Mouse (Mus musculus) testis, adult 2 months (tissue): Measurements from ENCODE around the gene Ccdc103. TPM values are rescaled to one million over a fixed set of nuclear protein-coding genes. Genes with fewer than 3 reads are reported as not detected.

Source experiments
- H3K27ac ChIP-seq: fragments of 200-500 bp; 2 replicates; pipeline ENCODE4 v1.5.1; 2012; ENCODE audit warnings: low read depth, low read length; ENCODE audit not compliant: control insufficient read depth, insufficient read depth
- H3K27me3 ChIP-seq: fragments of 200-500 bp; 2 replicates; pipeline ENCODE4 v1.6.1; 2012; ENCODE audit warnings: mild to moderate bottlenecking, low read length, moderate library complexity; ENCODE audit not compliant: control insufficient read depth, insufficient read depth
- H3K36me3 ChIP-seq: fragments of 200-500 bp; 2 replicates; pipeline ENCODE4 v1.6.1; 2012; ENCODE audit warnings: mild to moderate bottlenecking, low read length; ENCODE audit not compliant: control insufficient read depth, insufficient read depth
- H3K4me1 ChIP-seq: fragments of 200-500 bp; 2 replicates; pipeline ENCODE4 v1.6.1; 2012; ENCODE audit warnings: low read length; ENCODE audit not compliant: control insufficient read depth, insufficient read depth
- H3K4me3 ChIP-seq: fragments of 200-500 bp; 2 replicates; pipeline ENCODE4 v1.5.1; 2012; ENCODE audit warnings: low read depth, mild to moderate bottlenecking, low read length, moderate library complexity, mixed read lengths; ENCODE audit not compliant: control insufficient read depth
- CTCF ChIP-seq: fragments of 200-500 bp; IDR thresholded peaks from 2 replicates; pipeline ENCODE4 v1.5.1; 2012; ENCODE audit warnings: low read depth, mild to moderate bottlenecking, inconsistent platforms, low read length, moderate library complexity; ENCODE audit not compliant: control insufficient read depth, insufficient read depth, insufficient replicate concordance
- POLR2A ChIP-seq: fragments of 200-500 bp; IDR thresholded peaks from 2 replicates; pipeline ENCODE4 v1.6.1; 2012; ENCODE audit warnings: low read depth, mild to moderate bottlenecking, inconsistent platforms, low read length, moderate library complexity; ENCODE audit not compliant: control insufficient read depth
- polyA plus RNA-seq: library from polyadenylated mRNA; depleted of rRNA; stranded (reverse); fragments of >200 nt; gene quantifications from 2 replicates; pipeline ENCODE4 v1.2.3, GENCODE M21; 2012; rRNA removed

The Ccdc103 gene
- polyA plus RNA-seq = 19.8 and 22.9 TPM in 2 replicates

GRCm38 (mm10) chr11:102880585-102881313, at the start of gene Ccdc103, which contains the start of gene Eftud2:
Gene Ccdc103 (plus strand): TSS chr11:102881204.
Gene Eftud2 (minus strand): TSS chr11:102880985.
- H3K27me3 ChIP-seq = no peaks in the 10 kb centered on the region
- H3K4me3 ChIP-seq = peak within 1 kb of the TSS; percentile 86
- no peaks in the 10 kb centered on the region for H3K36me3 ChIP-seq
- H3K4me1 ChIP-seq = peaks cover 3% of the 10 kb centered on the region
- TF ChIP-seq POLR2A (peak; percentile 60; the same call in 1 of the 2 replicates), CTCF (no peak)
- H3K27ac ChIP-seq = peak within 1 kb of the TSS; percentile 92

- Histone ChIP-seq H3K27ac (no peak overlapping the region), H3K36me3 (no peaks in the 10 kb centered on the region), H3K4me3 (no peak overlapping the region), H3K4me1 (no peaks in the 10 kb centered on the region), H3K27me3 (no peaks in the 10 kb centered on the region)
- TF ChIP-seq CTCF (no peak), POLR2A (0 out of 2 replicates have a peak, but pooled peaks have one; percentile 19)
Measured at GRCm38 (mm10) chr11:102832700-102833297, 48.2 kb upstream of the Ccdc103 start.

- Histone ChIP-seq H3K4me3 (no peak overlapping the region), H3K4me1 (no peaks in the 10 kb centered on the region), H3K36me3 (peaks cover 2% of the 10 kb centered on the region), H3K27me3 (no peaks in the 10 kb centered on the region), H3K27ac (no peak overlapping the region)
- TF ChIP-seq POLR2A = no peak
- TF ChIP-seq CTCF = no peak
Measured at GRCm38 (mm10) chr11:102834219-102834618, 46.8 kb upstream of the Ccdc103 start.

GRCm38 (mm10) chr11:102835549-102835948, 45.5 kb upstream of the Ccdc103 start, which contains the start of gene Higd1b:
Gene Higd1b (plus strand): TSS chr11:102835849.
- Histone ChIP-seq H3K4me1 (no peaks in the 10 kb centered on the region), H3K36me3 (peaks cover 8% of the 10 kb centered on the region), H3K4me3 (no peak within 1 kb of the TSS), H3K27ac (no peak within 1 kb of the TSS), H3K27me3 (no peaks in the 10 kb centered on the region)
- TF ChIP-seq CTCF = no peak
- no peak for TF ChIP-seq POLR2A

- no peaks in the 10 kb centered on the region for H3K27me3 ChIP-seq
- peaks cover 8% of the 10 kb centered on the region for H3K36me3 ChIP-seq
- no peak overlapping the region for H3K4me3 ChIP-seq
- TF ChIP-seq CTCF (no peak), POLR2A (no peak)
- H3K4me1 ChIP-seq = no peaks in the 10 kb centered on the region
- no peak overlapping the region for H3K27ac ChIP-seq
Measured at GRCm38 (mm10) chr11:102836146-102836545, 44.9 kb upstream of the Ccdc103 start.

- Histone ChIP-seq H3K36me3 (peaks cover 8% of the 10 kb centered on the region), H3K4me1 (no peaks in the 10 kb centered on the region), H3K4me3 (no peak overlapping the region), H3K27me3 (no peaks in the 10 kb centered on the region), H3K27ac (no peak overlapping the region)
- TF ChIP-seq POLR2A (no peak), CTCF (no peak)
Measured at GRCm38 (mm10) chr11:102837385-102837784, 43.6 kb upstream of the Ccdc103 start.

GRCm38 (mm10) chr11:102838126-102838525, 42.9 kb upstream of the Ccdc103 start:
- Histone ChIP-seq H3K27me3 (no peaks in the 10 kb centered on the region), H3K36me3 (peaks cover 8% of the 10 kb centered on the region), H3K4me1 (no peaks in the 10 kb centered on the region)

More at GRCm38 (mm10) chr11:102838126-102838525, 42.9 kb upstream of the Ccdc103 start:
- Histone ChIP-seq H3K27ac (no peak overlapping the region), H3K4me3 (no peak overlapping the region)
- TF ChIP-seq CTCF = no peak
- TF ChIP-seq POLR2A = no peak
